Mouse (Mus musculus) ES-Bruce4 (cell line): Measurements from ENCODE around the gene 2310022A10Rik. TPM values are rescaled to one million over a fixed set of nuclear protein-coding genes. Genes with fewer than 3 reads are reported as not detected.
A peak's percentile ranks its signal among the peaks of the same experiment; 100 is the strongest.

Experiments
- H3K27ac ChIP-seq: 2 replicates; pipeline ENCODE4 v1.5.1; 2012; ENCODE audit warnings: low read length, inconsistent platforms; ENCODE audit not compliant: insufficient read depth
- H3K27me3 ChIP-seq: 2 replicates; pipeline ENCODE4 v1.6.1; 2012; ENCODE audit warnings: mild to moderate bottlenecking, low read length, inconsistent platforms; ENCODE audit not compliant: control insufficient read depth, poor library complexity, insufficient read depth, severe bottlenecking
- H3K36me3 ChIP-seq: 2 replicates; pipeline ENCODE4 v1.6.1; 2012; ENCODE audit warnings: inconsistent platforms, mild to moderate bottlenecking, low read length, moderate library complexity; ENCODE audit not compliant: control insufficient read depth, poor library complexity, insufficient read depth, severe bottlenecking
- H3K4me1 ChIP-seq: one replicate; pipeline ENCODE4 v1.8.1; 2011; ENCODE audit warnings: low read length; ENCODE audit not compliant: control insufficient read depth, insufficient read depth
- H3K4me3 ChIP-seq: 2 replicates; pipeline ENCODE4 v1.5.1; 2011; ENCODE audit warnings: low read depth, mild to moderate bottlenecking, low read length
- H3K9ac ChIP-seq: 2 replicates; pipeline ENCODE4 v1.6.1; 2012; ENCODE audit warnings: low read depth, mild to moderate bottlenecking, inconsistent platforms; ENCODE audit not compliant: poor library complexity, severe bottlenecking
- H3K9me3 ChIP-seq: replicated peaks from 2 replicates; pipeline ENCODE4 v1.6.1; 2012; ENCODE audit warnings: mild to moderate bottlenecking, low read length, inconsistent platforms; ENCODE audit not compliant: control insufficient read depth, poor library complexity, insufficient read depth, severe bottlenecking
- CTCF ChIP-seq: IDR thresholded peaks from one replicate; pipeline ENCODE4 v1.8.1; 2011; ENCODE audit warnings: low read depth, low read length
- EP300 ChIP-seq: IDR thresholded peaks from 2 replicates; pipeline ENCODE4 v1.6.1; 2011; ENCODE audit warnings: low read depth, low read length; ENCODE audit not compliant: insufficient read depth
- POLR2A ChIP-seq: IDR thresholded peaks from one replicate; pipeline ENCODE4 v1.8.1; 2011; ENCODE audit warnings: low read length; ENCODE audit not compliant: insufficient read depth
- polyA plus RNA-seq: library from polyadenylated mRNA; stranded (reverse); fragments of >200 nt; gene quantifications from 2 replicates; pipeline ENCODE4 v1.2.4, GENCODE M21; 2011; ENCODE audit warnings: low read depth; ENCODE audit not compliant: missing spikeins, insufficient read depth, insufficient read length

The 2310022A10Rik gene
- polyA plus RNA-seq, 1 experiment, result 36.7 TPM

- Histone ChIP-seq H3K27ac (no peak overlapping the region), H3K9me3 (no peaks in the 10 kb centered on the region), H3K4me1 (peaks cover 8% of the 10 kb centered on the region), H3K4me3 (no peak overlapping the region), H3K9ac (no peak overlapping the region), H3K36me3 (peaks cover 3% of the 10 kb centered on the region; the same call in 1 of the 2 replicates), H3K27me3 (no peaks in the 10 kb centered on the region)
- TF ChIP-seq POLR2A, result no peak
- TF ChIP-seq CTCF, result no peak
- no peak for TF ChIP-seq EP300
Observed at GRCm38 (mm10) chr7:27596586-27597503, 43.8 kb downstream of the 2310022A10Rik start.

- Histone ChIP-seq H3K27me3 (no peaks in the 10 kb centered on the region), H3K4me1 (peaks cover 8% of the 10 kb centered on the region), H3K9ac (no peak overlapping the region), H3K27ac (no peak overlapping the region), H3K36me3 (peaks cover 3% of the 10 kb centered on the region; the same call in 1 of the 2 replicates), H3K4me3 (no peak overlapping the region), H3K9me3 (no peaks in the 10 kb centered on the region)
- TF ChIP-seq POLR2A, result no peak
- no peak for TF ChIP-seq CTCF
Observed at GRCm38 (mm10) chr7:27598053-27598452, 45.0 kb downstream of the 2310022A10Rik start.

- Histone ChIP-seq H3K4me3 (no peak overlapping the region), H3K4me1 (peaks cover 7% of the 10 kb centered on the region), H3K9me3 (no peaks in the 10 kb centered on the region), H3K9ac (no peak overlapping the region), H3K27ac (peak overlapping the region; percentile 18), H3K36me3 (no peaks in the 10 kb centered on the region), H3K27me3 (no peaks in the 10 kb centered on the region)
- TF ChIP-seq POLR2A, result no peak
- TF ChIP-seq CTCF, result no peak
- no peak for TF ChIP-seq EP300
Observed at GRCm38 (mm10) chr7:27601628-27602027, 48.6 kb downstream of the 2310022A10Rik start.

GRCm38 (mm10) chr7:27602161-27602560 is 49.1 kb downstream of the 2310022A10Rik start:
- TF ChIP-seq POLR2A (no peak), EP300 (no peak), CTCF (no peak)

GRCm38 (mm10) chr7:27602835-27603234 is 49.8 kb downstream of the 2310022A10Rik start:
- no peaks in the 10 kb centered on the region for H3K9me3 ChIP-seq
- H3K9ac ChIP-seq, result no peak overlapping the region
- peaks cover 7% of the 10 kb centered on the region for H3K4me1 ChIP-seq
- no peak for TF ChIP-seq CTCF
- no peak for TF ChIP-seq EP300
- TF ChIP-seq POLR2A, result no peak
- H3K4me3 ChIP-seq, result no peak overlapping the region
- H3K36me3 ChIP-seq, result no peaks in the 10 kb centered on the region
- H3K27ac ChIP-seq, result no peak overlapping the region
- H3K27me3 ChIP-seq, result no peaks in the 10 kb centered on the region

More at GRCm38 (mm10) chr7:27602161-27602560, 49.1 kb downstream of the 2310022A10Rik start:
- H3K4me1 ChIP-seq, result peaks cover 7% of the 10 kb centered on the region
- no peaks in the 10 kb centered on the region for H3K9me3 ChIP-seq
- no peaks in the 10 kb centered on the region for H3K27me3 ChIP-seq
- H3K36me3 ChIP-seq, result no peaks in the 10 kb centered on the region
- no peak overlapping the region for H3K4me3 ChIP-seq
- H3K9ac ChIP-seq, result no peak overlapping the region
- no peak overlapping the region for H3K27ac ChIP-seq

- Histone ChIP-seq H3K9ac (no peak overlapping the region), H3K27me3 (no peaks in the 10 kb centered on the region), H3K9me3 (no peaks in the 10 kb centered on the region), H3K36me3 (no peaks in the 10 kb centered on the region; the same call in 1 of the 2 replicates), H3K4me1 (peaks cover 7% of the 10 kb centered on the region), H3K4me3 (no peak overlapping the region), H3K27ac (no peak overlapping the region)
- TF ChIP-seq CTCF (no peak), POLR2A (no peak), EP300 (no peak)
Observed at GRCm38 (mm10) chr7:27604661-27605348, 51.8 kb downstream of the 2310022A10Rik start.
